Mouse (Mus musculus) frontal cortex, postnatal 36 days (tissue): ENCODE data around the gene Gprin2.

ENCODE experiments used
- DNase-seq, 2 experiments: peaks; one replicate each; pipeline ENCODE4 v3.0.0; 2022; ENCODE audit warnings: low spot score in 2 of 2

Gene Gprin2

DNA sequence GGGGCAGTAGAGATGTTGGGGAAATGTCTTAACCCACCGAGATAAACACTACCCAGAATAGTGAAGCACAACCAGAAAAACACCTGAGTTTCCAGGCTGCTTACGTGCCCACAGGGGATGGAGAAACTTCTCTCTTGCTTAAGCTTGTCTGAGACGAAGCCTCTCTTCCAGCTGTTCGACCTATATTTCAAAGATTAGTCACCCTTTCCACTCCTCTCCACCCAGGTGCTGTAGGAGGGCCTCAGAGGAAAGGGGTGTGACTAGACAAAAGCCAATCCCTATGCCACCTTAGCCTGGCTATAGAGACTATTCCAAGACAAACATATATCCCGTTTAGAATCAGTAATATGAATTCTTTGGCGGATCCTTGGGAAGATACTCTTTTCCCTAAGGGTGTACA lies 6.5 kb upstream of the Gprin2 start:
- no peak for DNase-seq

DNA sequence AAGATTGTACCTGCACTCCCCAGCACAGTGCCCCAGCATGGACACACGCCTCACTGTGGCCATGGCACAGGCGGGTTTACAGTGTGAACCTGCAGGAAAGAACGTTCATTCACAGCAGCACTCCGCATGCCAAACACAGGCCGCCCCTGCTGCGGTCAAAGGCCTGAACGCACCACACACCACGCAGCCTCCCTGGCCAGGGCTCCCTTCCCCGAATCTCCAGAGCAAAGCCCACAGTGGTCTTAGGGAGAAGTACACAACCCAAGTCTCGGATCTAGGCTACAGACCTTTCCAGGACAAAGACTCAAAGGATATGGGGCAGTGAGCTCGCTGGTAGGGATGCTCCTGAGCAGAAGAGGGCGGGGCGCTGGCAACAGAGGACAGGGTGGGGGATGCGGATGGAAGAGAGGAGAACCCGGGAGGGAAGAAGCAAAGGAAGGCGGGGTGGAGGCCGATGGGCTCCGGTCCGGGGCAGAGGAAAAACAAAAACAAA lies 669 bp downstream of the Gprin2 start:
- DNase-seq = no peak

DNA sequence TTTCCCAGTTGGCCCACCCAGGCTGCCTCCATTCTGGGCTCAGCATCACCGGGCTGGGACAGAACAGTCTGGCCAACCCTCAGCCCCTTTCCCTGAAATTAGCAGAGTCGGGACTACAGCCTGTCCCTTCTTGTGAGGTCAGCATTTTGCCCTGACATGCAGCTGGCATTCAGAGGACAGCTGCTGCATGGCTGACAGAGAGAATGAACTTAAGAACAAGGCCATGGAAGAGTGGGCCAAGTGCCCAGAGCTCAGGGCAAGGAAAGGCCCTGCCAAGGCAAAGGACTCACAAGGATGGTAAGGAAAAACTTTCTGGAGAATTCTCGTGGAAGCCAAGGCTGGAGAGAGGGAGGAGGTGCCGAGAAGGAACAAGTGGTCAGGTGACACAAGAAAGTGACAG lies 4.7 kb downstream of the Gprin2 start:
- no peak for DNase-seq

DNA sequence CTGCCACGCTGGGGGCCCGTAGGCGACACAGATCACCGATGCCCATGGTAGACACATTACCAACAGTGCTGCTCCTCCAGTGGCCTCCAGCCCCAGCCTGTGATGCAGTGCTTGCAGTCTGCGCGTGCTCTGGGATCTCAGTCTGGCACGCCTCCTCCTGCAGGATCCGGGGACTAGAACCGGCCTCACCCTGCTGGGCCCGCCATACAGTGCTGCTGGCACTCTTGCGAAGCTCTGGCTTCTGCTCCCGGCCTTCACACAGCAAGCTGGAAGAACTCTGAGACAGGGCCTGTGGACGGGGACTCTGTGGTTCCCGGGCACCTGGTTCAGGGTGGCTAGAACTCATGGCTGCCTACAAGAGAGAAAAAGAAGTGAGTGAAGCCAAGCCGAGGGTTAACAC lies 6.0 kb downstream of the Gprin2 start:
- DNase-seq = no peak

DNA sequence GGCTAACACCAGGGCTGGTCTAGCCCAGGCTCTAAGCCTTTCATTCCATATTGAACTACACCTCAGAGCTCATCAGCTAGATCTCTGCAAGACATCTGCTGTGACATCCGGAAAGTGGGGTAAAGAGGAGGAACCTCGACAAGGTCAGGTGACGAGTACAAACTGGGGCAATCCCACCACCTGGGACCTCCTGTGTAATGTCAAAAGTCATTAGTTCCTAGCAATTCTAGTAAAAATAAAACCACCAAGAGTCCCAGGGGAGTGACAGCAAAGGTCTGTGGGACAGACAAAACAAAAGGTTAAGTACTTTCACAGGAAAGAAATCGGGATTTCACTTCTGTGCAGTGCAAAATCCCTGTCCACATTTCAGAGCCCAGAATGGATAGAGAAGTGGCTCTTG lies 7.6 kb downstream of the Gprin2 start:
- DNase-seq = no peak

DNA sequence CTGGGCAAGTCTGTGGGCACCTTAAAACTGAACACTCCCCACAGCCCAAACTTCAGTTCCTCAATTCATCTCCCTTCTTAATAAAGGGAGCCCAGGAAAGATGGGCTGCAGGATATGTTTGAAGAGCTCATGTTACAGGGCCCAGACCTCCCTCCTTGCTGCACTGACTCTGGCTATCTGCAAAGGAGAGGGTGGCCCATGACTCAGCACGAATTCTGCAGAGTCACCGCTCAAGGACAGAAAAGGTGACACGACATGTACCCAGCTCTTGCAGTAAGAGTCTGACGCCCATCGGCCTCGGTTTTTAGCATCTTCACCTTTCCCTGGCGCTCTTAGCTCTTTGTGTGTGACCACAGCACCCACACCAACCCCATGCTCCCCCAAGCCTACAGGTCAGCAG lies 11.1 kb downstream of the Gprin2 start:
- no peak for DNase-seq

DNA sequence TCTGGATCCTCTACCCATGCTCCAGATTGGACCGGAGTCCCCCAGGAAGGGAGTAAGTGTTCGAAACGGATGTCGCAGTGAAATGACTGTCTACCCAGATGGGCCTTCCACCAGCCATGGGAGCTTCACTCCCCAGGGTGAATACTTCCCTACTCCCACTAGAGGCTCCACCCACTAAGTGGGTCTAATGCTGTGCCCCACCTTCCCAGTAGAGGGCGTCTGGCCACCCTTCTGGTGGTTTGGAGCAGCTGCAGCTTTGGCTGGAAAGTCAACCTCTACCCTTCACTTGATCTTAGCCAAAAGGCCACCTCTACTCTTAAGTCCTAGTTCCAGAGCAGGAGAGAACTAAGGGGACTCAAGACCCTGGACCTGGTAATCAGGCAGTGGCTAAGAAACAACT lies 12.8 kb downstream of the Gprin2 start:
- peak in 1 of 2 experiments; percentile 28 for DNase-seq

DNA sequence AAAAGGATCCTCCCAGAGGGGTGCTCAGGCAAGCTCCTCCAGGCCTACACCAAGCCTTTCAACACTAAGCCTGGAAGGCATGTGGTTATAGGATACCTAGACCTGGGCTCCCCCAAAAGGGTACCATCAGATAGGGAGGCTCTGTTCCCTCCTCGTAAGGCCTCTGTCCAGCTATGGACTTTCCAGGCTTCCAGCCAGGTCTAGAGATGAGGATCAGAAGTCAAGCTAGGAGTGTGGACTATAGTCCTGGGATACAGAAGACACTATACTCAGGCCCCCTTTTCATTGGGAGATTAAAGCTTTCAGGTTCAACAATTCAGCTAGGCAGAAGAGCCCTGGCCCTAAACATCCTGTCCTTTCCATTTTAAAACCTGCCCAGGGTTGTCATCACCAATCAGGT lies 18.4 kb downstream of the Gprin2 start:
- no peak for DNase-seq

DNA sequence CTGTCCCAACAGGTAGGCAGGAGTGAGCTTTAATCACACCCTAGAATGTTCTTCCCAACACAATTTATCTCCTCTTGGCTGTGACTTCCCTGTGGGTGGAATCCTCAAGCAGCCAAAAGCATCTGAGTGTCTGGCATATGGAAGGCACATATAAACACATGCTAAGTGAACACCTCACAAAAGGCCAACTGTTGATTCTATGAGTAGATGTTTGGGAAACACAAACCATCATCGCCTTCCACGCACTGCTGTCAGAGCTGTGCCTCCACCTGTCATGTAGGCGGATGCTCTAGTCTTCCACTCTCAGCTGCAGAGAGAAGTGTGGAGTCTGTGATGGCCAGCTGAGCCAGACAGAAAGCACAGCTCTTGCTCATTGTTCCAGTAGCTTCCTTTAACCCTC lies 22.1 kb downstream of the Gprin2 start:
- DNase-seq = peak; percentile 57 to 89

DNA sequence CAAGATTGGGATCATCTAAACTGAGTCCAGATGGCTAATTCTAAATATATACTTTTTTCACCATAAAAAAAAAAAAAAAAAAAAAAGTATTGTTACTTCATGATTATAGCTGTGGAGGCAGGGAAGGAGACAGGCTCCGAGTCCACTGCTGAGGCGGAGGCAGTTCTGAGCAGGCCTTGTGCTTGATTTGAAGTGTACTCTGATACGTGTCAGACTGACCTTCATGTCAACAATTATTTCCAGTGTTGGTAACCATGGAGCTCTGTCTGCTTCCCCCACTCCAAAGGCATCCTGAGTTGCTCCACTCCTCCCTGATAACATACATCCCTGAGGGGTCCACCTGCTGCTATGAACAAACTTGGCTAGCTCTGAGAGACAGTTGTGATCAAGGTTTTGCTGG lies 30.3 kb downstream of the Gprin2 start:
- no peak for DNase-seq

DNA sequence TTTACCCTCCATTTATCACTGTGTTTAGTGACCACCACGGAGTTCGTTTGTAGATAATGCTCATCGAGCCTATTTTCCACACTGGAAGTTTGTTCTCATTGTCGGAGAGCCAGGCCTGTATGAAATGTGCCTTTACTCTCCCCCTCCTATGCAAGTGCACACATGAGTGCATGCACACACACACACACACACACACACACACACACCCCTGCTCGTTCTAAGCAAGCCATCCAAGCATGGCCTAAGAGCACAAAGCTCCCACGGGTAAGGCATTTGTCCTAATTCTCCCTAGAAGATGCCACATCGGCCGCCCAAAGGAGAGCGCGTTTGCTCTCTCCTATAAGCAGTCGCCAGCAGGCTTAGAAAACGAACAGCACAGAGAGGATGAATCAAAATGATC lies 45.7 kb downstream of the Gprin2 start:
- no peak for DNase-seq

DNA sequence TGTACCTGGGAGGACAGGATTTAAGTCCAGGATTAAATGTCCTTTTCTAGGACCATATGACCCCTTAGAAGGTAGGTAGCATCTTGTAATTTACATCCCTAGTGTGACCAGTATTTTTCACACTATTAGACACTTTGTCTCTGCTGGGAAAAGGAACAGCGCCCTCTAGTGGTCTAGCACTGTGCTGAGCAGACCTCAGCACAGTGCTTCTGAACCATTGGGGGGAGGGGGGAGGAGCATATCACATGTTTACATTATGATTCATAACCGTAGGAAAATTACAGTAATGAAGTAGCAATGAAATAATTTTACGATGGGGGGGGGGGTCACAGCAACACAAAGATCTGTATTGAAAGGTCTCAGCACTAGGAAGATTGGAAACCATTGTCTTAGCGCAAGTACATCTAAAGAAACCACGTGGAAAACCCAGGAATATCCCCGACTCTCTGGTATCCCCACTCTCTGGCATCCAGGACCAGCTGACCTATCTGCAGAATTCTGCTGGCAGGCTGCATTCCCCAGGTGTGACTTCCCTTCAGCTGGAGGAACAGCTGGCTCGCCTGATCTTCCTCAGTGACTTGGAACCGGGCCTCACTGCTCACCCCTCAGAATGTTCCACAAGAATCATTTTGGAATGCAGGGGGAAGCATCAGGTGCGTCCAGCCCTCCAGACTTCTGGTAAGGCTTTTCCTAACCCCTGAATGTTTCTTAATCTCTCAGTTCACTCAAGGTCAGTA lies 46.7 kb downstream of the Gprin2 start:
- DNase-seq = peak in 1 of 2 experiments; percentile 17

DNA sequence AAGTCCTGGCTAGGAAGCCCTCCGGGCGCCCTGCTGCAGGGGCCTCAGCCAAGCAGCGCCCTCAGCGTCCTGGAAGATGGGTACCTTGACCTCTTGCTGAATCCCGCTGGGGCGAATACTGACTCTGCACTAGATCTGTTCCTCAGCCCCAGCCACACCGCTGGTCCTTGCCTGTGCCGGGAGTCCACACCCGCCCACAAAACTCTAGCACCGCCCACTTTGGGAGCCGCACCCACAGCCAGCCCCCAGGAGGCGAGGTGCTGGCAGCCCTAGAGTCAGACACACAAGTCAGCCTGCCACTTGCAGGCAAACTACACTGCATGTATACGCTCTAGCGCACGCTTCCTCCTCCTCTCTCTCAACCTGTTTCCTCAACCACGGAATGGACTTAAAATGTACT lies 49.1 kb downstream of the Gprin2 start, which contains the start of gene Npy4r:
Npy4r (minus strand) TSS at position 148 of the 400 bp plus-strand sequence.
- no peak for DNase-seq

DNA sequence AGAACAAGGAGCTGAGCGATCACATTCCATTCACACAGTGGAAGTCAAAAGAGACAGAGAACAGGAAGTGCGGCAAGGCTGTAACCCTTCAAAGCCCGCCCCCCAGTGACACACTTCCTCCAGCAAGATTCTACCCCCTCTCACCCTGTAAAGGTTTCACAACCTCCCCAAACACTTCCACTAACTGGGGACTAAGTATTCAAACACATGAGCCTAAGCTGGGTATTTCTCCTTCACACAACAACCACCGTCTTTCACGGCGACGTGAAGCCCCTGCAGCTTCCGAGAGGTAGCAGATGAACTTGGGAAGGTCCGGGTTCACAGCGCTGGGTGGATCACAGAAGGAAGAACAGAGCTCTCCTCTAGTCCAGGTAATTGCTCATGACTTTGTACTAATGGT lies 58.5 kb downstream of the Gprin2 start:
- no peak for DNase-seq

DNA sequence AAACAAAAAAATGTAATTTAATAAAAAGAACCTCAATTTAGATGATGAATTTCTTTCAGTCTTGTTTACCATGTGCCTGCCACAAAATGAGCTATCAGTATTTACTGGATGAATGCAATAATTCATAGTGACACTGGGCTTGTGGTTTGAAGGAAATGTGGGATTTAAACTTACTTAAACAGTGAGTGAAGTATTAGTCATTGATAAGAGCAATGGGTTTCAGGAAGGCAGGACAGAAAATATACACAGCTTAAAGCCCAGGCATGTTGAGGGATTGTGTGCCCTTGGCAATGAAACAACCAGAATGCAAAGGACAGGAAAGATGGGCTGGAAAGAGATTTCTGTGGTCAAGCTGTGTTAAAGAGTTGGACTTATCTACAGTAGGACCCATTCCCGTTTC lies 59.1 kb downstream of the Gprin2 start:
- no peak for DNase-seq

DNA sequence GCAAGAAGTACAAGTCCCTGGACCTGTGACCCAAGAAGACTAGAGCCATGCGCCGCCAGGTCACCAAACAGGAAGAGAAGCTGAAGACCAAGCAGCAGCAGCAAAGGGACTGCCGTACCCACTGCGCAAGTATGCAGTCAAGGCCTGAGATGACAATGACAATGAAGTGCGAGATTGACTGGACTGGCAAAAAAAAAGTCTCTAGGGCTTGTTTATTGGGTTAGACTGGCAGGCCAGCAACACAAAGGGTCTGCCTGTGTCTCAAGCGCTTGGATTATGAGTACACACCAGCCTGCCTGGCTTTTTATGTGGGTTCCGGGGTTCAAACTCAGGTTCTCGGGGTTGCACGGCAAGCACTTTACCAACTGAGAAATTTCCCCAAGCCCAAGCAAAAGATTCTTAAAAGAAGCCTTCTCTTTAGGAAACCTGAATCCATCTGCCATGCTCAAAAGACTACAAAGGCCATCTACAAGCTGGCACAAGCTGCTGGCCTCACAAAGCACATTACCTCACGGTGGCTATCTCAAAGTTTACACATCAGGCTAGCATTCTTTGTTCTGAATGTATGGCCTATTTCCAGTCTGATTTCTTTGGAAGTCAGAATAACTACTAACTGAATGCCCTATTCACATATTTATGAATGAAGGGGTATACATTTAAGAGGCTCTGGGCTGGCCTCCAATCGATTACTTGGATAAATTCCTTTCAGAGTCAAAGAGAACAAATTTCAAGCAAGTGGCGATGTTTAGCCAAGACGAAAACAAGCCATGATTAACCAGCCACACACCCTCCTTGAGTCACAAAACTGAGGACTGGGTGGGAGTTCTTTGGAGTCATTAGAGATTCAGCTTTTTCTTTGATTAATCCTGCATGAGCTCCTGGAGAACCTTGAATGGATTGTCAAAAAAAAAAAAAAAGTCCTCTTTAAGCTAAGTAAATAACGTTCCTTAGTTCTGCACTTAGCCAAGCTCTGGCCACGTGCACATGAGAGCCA lies 61.5 kb downstream of the Gprin2 start:
- no peak for DNase-seq
